Mouse (Mus musculus) MEL (cell line): ENCODE measurements around the gene Scd4. TPM values are rescaled to one million over a fixed set of nuclear protein-coding genes. Genes with fewer than 3 reads are reported as not detected.
A peak's percentile ranks its signal among the peaks of the same experiment; 100 is the strongest.

Experiments used
- DNase-seq: peaks from one replicate; pipeline ENCODE4 v3.0.0; 2011; ENCODE audit warnings: low read depth, low spot score
- H3K27ac ChIP-seq: 2 replicates; pipeline ENCODE4 v1.5.1; 2012; ENCODE audit warnings: low read depth, mild to moderate bottlenecking, control low read depth, low read length, moderate library complexity; ENCODE audit not compliant: control insufficient read depth
- H3K27me3 ChIP-seq, 2 experiments: fragments of 150-350 bp in 1 of 2; sonication (generic) in 1 of 2; 2 replicates each; pipeline ENCODE4 v1.6.1; 2012; ENCODE audit warnings: low read length in 2 of 2, mild to moderate bottlenecking in 2 of 2, improper control_type of control experiment in 1 of 2, moderate library complexity in 1 of 2; ENCODE audit not compliant: insufficient read depth in 2 of 2, control insufficient read depth in 1 of 2
- H3K36me3 ChIP-seq, 2 experiments: 2 replicates each; pipeline ENCODE4 v1.6.1; 2012 to 2014; ENCODE audit warnings: low read length in 2 of 2, improper control_type of control experiment in 1 of 2, inconsistent platforms in 1 of 2, mild to moderate bottlenecking in 1 of 2; ENCODE audit not compliant: insufficient read depth in 2 of 2, control insufficient read depth in 1 of 2
- H3K4me1 ChIP-seq, 2 experiments: fragments of 150-350 bp in 1 of 2; sonication (generic) in 1 of 2; 2 replicates each; pipeline ENCODE4 v1.6.1; 2012; ENCODE audit warnings: low read length in 2 of 2, improper control_type of control experiment in 1 of 2, mild to moderate bottlenecking in 1 of 2; ENCODE audit not compliant: insufficient read depth in 2 of 2, control insufficient read depth in 1 of 2
- H3K4me3 ChIP-seq, 2 experiments: fragments of 150-350 bp in 1 of 2; sonication (generic) in 1 of 2; 2 replicates each; pipeline ENCODE4 v1.5.1; 2012; ENCODE audit warnings: low read depth in 2 of 2, low read length in 2 of 2, mild to moderate bottlenecking in 2 of 2, moderate library complexity in 2 of 2, control low read depth in 1 of 2, improper control_type of control experiment in 1 of 2; ENCODE audit not compliant: control insufficient read depth in 1 of 2, insufficient read depth in 1 of 2
- H3K79me2 ChIP-seq: 2 replicates; pipeline ENCODE4 v1.6.1; 2012; ENCODE audit warnings: mild to moderate bottlenecking, low read length, moderate library complexity; ENCODE audit not compliant: control insufficient read depth, poor library complexity, insufficient read depth
- H3K9ac ChIP-seq: 2 replicates; pipeline ENCODE4 v1.6.1; 2012; ENCODE audit warnings: low read depth, mild to moderate bottlenecking, control low read depth, low read length, moderate library complexity; ENCODE audit not compliant: control insufficient read depth, poor library complexity, severe bottlenecking
- H3K9me3 ChIP-seq: fragments of 150-350 bp; sonication (generic); replicated peaks from 2 replicates; pipeline ENCODE4 v1.6.1; 2012; ENCODE audit warnings: mild to moderate bottlenecking, low read length, improper control_type of control experiment, moderate library complexity; ENCODE audit not compliant: insufficient read depth
- BHLHE40 ChIP-seq: IDR thresholded peaks from 2 replicates; pipeline ENCODE4 v1.6.1; 2012; ENCODE audit warnings: low read depth, mild to moderate bottlenecking, inconsistent platforms, low read length, improper control_type of control experiment, borderline replicate concordance
- CHD1 ChIP-seq: IDR thresholded peaks from 2 replicates; pipeline ENCODE4 v1.6.1; 2012; ENCODE audit warnings: low read depth, mild to moderate bottlenecking, inconsistent platforms, low read length, improper control_type of control experiment
- CHD2 ChIP-seq: IDR thresholded peaks from 2 replicates; pipeline ENCODE4 v1.6.1; 2011; ENCODE audit warnings: low read length, improper control_type of control experiment
- E2F4 ChIP-seq: IDR thresholded peaks from 2 replicates; pipeline ENCODE4 v1.6.1; 2011; ENCODE audit warnings: low read depth, low read length, improper control_type of control experiment, borderline replicate concordance
- EP300 ChIP-seq, 2 experiments: IDR thresholded peaks; 2 replicates each; pipeline ENCODE4 v1.6.1; 2011; ENCODE audit warnings: improper control_type of control experiment in 2 of 2, low read length in 2 of 2, low read depth in 1 of 2, mild to moderate bottlenecking in 1 of 2
- ETS1 ChIP-seq: IDR thresholded peaks from 2 replicates; pipeline ENCODE4 v1.6.1; 2012; ENCODE audit warnings: low read depth, mild to moderate bottlenecking, inconsistent platforms, low read length, improper control_type of control experiment, moderate library complexity
- HCFC1 ChIP-seq: IDR thresholded peaks from 2 replicates; pipeline ENCODE4 v1.6.1; 2012; ENCODE audit warnings: low read depth, mild to moderate bottlenecking, inconsistent platforms, low read length, improper control_type of control experiment, moderate library complexity
- JUND ChIP-seq: IDR thresholded peaks from 2 replicates; pipeline ENCODE4 v1.6.1; 2011; ENCODE audit warnings: low read depth, mild to moderate bottlenecking, improper control_type of control experiment, low read length
- MAFK ChIP-seq: IDR thresholded peaks from 2 replicates; pipeline ENCODE4 v1.6.1; 2011; ENCODE audit warnings: low read depth, mild to moderate bottlenecking, low read length, improper control_type of control experiment, borderline replicate concordance
- MAX ChIP-seq: IDR thresholded peaks from 2 replicates; pipeline ENCODE4 v1.6.1; 2011; ENCODE audit warnings: low read length, improper control_type of control experiment
- MAZ ChIP-seq: IDR thresholded peaks from 2 replicates; pipeline ENCODE4 v1.6.1; 2012; ENCODE audit warnings: low read depth, mild to moderate bottlenecking, inconsistent platforms, low read length, improper control_type of control experiment
- MXI1 ChIP-seq: IDR thresholded peaks from 2 replicates; pipeline ENCODE4 v1.6.1; 2011; ENCODE audit warnings: mild to moderate bottlenecking, low read depth, low read length, improper control_type of control experiment
- MYC ChIP-seq: IDR thresholded peaks from 2 replicates; pipeline ENCODE4 v1.6.1; 2011; ENCODE audit warnings: low read depth, mild to moderate bottlenecking, low read length, improper control_type of control experiment, moderate library complexity
- NRF1 ChIP-seq: IDR thresholded peaks from 2 replicates; pipeline ENCODE4 v1.6.1; 2014; ENCODE audit warnings: low read depth, mild to moderate bottlenecking, inconsistent platforms, low read length, improper control_type of control experiment, moderate library complexity; ENCODE audit not compliant: poor library complexity, insufficient read depth, severe bottlenecking
- POLR2A ChIP-seq, 2 experiments: IDR thresholded peaks; 2 replicates each; pipeline ENCODE4 v1.6.1; 2011 to 2012; ENCODE audit warnings: low read length in 2 of 2, mild to moderate bottlenecking in 2 of 2, control low read depth in 1 of 2, improper control_type of control experiment in 1 of 2, low read depth in 1 of 2, moderate library complexity in 1 of 2; ENCODE audit not compliant: control insufficient read depth in 1 of 2, insufficient read depth in 1 of 2, poor library complexity in 1 of 2
- POLR2AphosphoS2 ChIP-seq: IDR thresholded peaks from 2 replicates; pipeline ENCODE4 v1.6.1; 2011; ENCODE audit warnings: low read length, improper control_type of control experiment
- POLR2AphosphoS5 ChIP-seq: IDR thresholded peaks from 2 replicates; pipeline ENCODE4 v1.6.1; 2012; ENCODE audit warnings: low read depth, borderline replicate concordance, mild to moderate bottlenecking, inconsistent platforms, low read length, moderate library complexity, mixed read lengths
- RAD21 ChIP-seq: IDR thresholded peaks from 2 replicates; pipeline ENCODE4 v1.6.1; 2011; ENCODE audit warnings: mild to moderate bottlenecking, low read depth, low read length, improper control_type of control experiment
- SIN3A ChIP-seq: IDR thresholded peaks from 2 replicates; pipeline ENCODE4 v1.6.1; 2012; ENCODE audit warnings: low read length, improper control_type of control experiment, inconsistent platforms
- SMC3 ChIP-seq: IDR thresholded peaks from 2 replicates; pipeline ENCODE4 v1.6.1; 2011; ENCODE audit warnings: low read depth, low read length, improper control_type of control experiment
- TBP ChIP-seq: IDR thresholded peaks from 2 replicates; pipeline ENCODE4 v1.8.0; 2011; ENCODE audit warnings: low read depth, low read length, improper control_type of control experiment
- USF1 ChIP-seq: IDR thresholded peaks from 2 replicates; pipeline ENCODE4 v1.6.1; 2014; ENCODE audit warnings: low read depth, mild to moderate bottlenecking, inconsistent platforms, low read length, improper control_type of control experiment, moderate library complexity
- ZC3H11A ChIP-seq: IDR thresholded peaks from 2 replicates; pipeline ENCODE4 v1.6.1; 2012; ENCODE audit warnings: low read depth, mild to moderate bottlenecking, inconsistent platforms, low read length, improper control_type of control experiment
- ZKSCAN1 ChIP-seq: IDR thresholded peaks from 2 replicates; pipeline ENCODE4 v1.6.1; 2012; ENCODE audit warnings: low read depth, mild to moderate bottlenecking, inconsistent platforms, low read length, improper control_type of control experiment, moderate library complexity
- ZMIZ1 ChIP-seq: IDR thresholded peaks from 2 replicates; pipeline ENCODE4 v1.6.1; 2012; ENCODE audit warnings: low read depth, mild to moderate bottlenecking, inconsistent platforms, low read length, improper control_type of control experiment, moderate library complexity
- polyA plus RNA-seq, 2 experiments: library from polyadenylated mRNA; stranded (reverse) in 1 of 2; unstranded in 1 of 2; fragments of >175 nt in 1 of 2; fragments of >200 nt in 1 of 2; gene quantifications; 2 replicates each; pipeline versions ENCODE4 v1.2.1 to v1.2.4; 2012; ENCODE audit warnings: low replicate concordance in 2 of 2, low read depth in 1 of 2; ENCODE audit not compliant: insufficient read length in 2 of 2, insufficient read depth in 1 of 2, missing spikeins in 1 of 2
- total RNA-seq: library from RNA; depleted of rRNA; stranded (reverse); fragments of 300-350 nt; gene quantifications from 2 replicates; pipeline ENCODE4 v1.2.3, GENCODE M21; 2012

Scd4 gene
- total and polyA plus RNA-seq, 3 experiments, result 0.31 to 0.36 TPM; not detected in 1

DNA sequence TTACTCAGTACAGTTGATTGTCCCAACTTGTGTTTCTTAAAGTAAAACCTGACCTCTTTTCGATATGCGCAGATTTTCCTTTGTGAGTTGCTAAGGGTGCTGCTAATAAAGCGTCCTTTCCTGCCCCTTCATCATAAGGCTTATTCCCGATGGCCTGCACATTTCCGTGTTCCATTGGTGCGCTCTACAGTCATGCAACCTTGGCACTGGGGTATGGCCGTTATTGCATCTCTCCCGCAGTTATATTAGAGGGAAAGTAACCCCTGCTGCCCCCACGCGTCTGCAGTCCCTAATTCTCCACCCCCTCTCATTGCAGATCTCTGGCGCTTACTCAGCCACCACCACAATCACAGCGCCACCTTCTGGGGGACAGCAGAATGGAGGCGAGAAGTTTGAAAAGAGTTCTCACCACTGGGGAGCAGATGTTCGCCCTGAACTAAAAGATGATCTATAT is 38.3 kb upstream of the Scd4 start (continued):
- TF ChIP-seq MAFK (no peak), BHLHE40 (0 out of 2 replicates have a peak, but pooled peaks have one; percentile 7), POLR2AphosphoS5 (peak; percentile 85; the same call in 1 of the 2 replicates), RAD21 (peak; percentile 78), MYC (peak; percentile 79), SIN3A (peak; percentile 96), POLR2A (IDR thresholded peaks at IDR 0.05; ENCODE audit: control insufficient read depth in 1 of 2, insufficient read depth in 1 of 2, low read depth in 1 of 2, low read length in 2 of 2, poor library complexity in 1 of 2) (no peak; a peak in 1 of 4 replicates)

DNA sequence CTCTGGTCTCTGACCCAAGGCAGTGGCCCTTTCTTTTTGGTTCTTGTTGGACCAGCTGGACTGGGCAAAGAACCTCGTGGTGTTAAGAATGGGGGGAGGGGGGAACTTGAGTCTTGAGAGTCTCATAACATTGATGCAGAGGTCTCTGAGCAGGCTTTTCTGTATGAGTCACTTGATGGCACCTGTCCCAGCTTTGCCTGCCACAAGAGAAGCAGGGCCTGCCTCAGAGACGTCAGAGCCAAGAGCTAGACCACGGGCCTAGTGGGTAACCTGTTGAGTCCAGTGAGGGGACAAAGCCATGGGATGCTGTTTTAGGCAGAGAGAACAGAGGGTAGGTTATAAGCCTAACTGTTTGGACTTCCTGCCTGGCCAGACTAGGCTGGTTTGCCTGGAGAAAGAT is 37.6 kb upstream of the Scd4 start:
- H3K9ac ChIP-seq, result peak overlapping the region; percentile 66
- peaks cover 61% of the 10 kb centered on the region for H3K79me2 ChIP-seq
- H3K4me1 ChIP-seq, result peaks cover 5 to 64% of the 10 kb centered on the region in 2 experiments
- H3K27ac ChIP-seq, result peak overlapping the region; percentile 50
- H3K36me3 ChIP-seq, result peaks cover 35 to 55% of the 10 kb centered on the region in 2 experiments
- H3K27me3 ChIP-seq, result no peaks in the 10 kb centered on the region
- DNase-seq, result peak; percentile 84
- peak overlapping the region; percentile 74 to 80 for H3K4me3 ChIP-seq
- H3K9me3 ChIP-seq, result no peaks in the 10 kb centered on the region
- TF ChIP-seq MAX, result peak; percentile 72; the same call in 1 of the 2 replicates
- TF ChIP-seq JUND, result peak; percentile 68; the same call in 1 of the 2 replicates
- TF ChIP-seq SIN3A, result no peak
- peak; percentile 13 to 40; a peak in 1 of 4 replicates for TF ChIP-seq EP300 (IDR thresholded peaks at IDR 0.05; ENCODE audit: low read depth in 1 of 2, low read length in 2 of 2)
- TF ChIP-seq ZKSCAN1, result no peak
- TF ChIP-seq POLR2AphosphoS2, result peak; percentile 3; the same call in 1 of the 2 replicates
- peak; percentile 38; the same call in 1 of the 2 replicates for TF ChIP-seq E2F4
- peak; percentile 53 for TF ChIP-seq ETS1
- TF ChIP-seq MYC, result peak; percentile 13; the same call in 1 of the 2 replicates
- peak; percentile 21 for TF ChIP-seq ZMIZ1

DNA sequence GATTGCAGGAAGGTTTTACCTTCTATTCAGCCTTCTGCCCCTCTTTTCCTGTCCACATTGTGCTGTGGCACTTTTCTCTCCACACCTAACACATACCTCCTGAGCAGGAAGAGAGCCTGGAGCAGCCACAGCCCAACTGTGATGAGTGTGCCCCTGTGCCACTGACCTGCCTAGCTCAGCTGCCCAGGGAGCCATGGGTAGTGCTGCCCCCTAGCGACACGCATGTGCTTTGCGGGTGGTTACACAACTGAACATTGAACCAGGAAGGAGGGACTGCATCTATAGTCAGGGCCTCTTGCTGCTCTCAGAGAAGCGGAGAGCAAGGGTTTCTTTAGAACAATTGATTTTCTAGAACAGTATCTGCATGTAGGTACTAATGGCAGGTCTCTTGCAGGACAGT is 37.2 kb upstream of the Scd4 start:
- peak; percentile 94 for DNase-seq
- Histone ChIP-seq H3K27me3 (no peaks in the 10 kb centered on the region), H3K79me2 (peaks cover 61% of the 10 kb centered on the region), H3K9ac (peak overlapping the region; percentile 66), H3K27ac (peak overlapping the region; percentile 50), H3K9me3 (no peaks in the 10 kb centered on the region), H3K36me3 (peaks cover 38 to 56% of the 10 kb centered on the region in 2 experiments), H3K4me3 (peak overlapping the region; percentile 74 to 80), H3K4me1 (peaks cover 5 to 69% of the 10 kb centered on the region in 2 experiments)
- TF ChIP-seq CHD1 (peak; percentile 95), MAZ (peak; percentile 48; the same call in 1 of the 2 replicates), NRF1 (0 out of 2 replicates have a peak, but pooled peaks have one; percentile 33), POLR2AphosphoS2 (no peak), SIN3A (peak; percentile 90), MAX (peak; percentile 94), POLR2AphosphoS5 (no peak), CHD2 (no peak), JUND (no peak), E2F4 (no peak), HCFC1 (peak; percentile 42; the same call in 1 of the 2 replicates), MYC (peak; percentile 88), POLR2A (IDR thresholded peaks at IDR 0.05; ENCODE audit: control insufficient read depth in 1 of 2, insufficient read depth in 1 of 2, low read depth in 1 of 2, low read length in 2 of 2, poor library complexity in 1 of 2) (peak in 1 of 2 experiments; percentile 61; a peak in 2 of 4 replicates), SMC3 (peak; percentile 86), MXI1 (peak; percentile 84), RAD21 (peak; percentile 66), EP300 (IDR thresholded peaks at IDR 0.05; ENCODE audit: low read depth in 1 of 2, low read length in 2 of 2) (peak in 1 of 2 experiments; percentile 38; a peak in 1 of 4 replicates), ZC3H11A (peak; percentile 59; the same call in 1 of the 2 replicates), USF1 (0 out of 2 replicates have a peak, but pooled peaks have one; percentile 12), ETS1 (peak; percentile 55; the same call in 1 of the 2 replicates), TBP (peak; percentile 66; the same call in 1 of the 2 replicates)
